Mouse (Mus musculus) heart, embryonic 11.5 days (tissue): ENCODE measurements around the gene Wdr74. TPM values are rescaled to one million over a fixed set of nuclear protein-coding genes. Genes with fewer than 3 reads are reported as not detected.
"Not testable (repeated sequence)": the region's sequence is repeated elsewhere in the genome, so short reads cannot be mapped to it uniquely, and the experiment has no call there.

Experiments
- ATAC-seq: fragments of 200-750 bp; cut with Nextera tagmentation; replicated peaks from 2 replicates; pipeline ENCODE4 v1.8.0; 2017; ENCODE audit warnings: moderate library complexity; ENCODE audit not compliant: insufficient number of reproducible peaks, low FRiP score, low TSS enrichment
- H3K27ac ChIP-seq: fragments of 300-500 bp; sonication (generic); 2 replicates; pipeline ENCODE4 v1.5.1; 2014; ENCODE audit warnings: mild to moderate bottlenecking, low read depth, low read length
- H3K27me3 ChIP-seq: fragments of 300-500 bp; sonication (generic); 2 replicates; pipeline ENCODE4 v1.6.1; 2014; ENCODE audit warnings: mild to moderate bottlenecking, low read length, mixed read lengths; ENCODE audit not compliant: control insufficient read depth, insufficient read depth
- H3K36me3 ChIP-seq: fragments of 300-500 bp; sonication (generic); 2 replicates; pipeline ENCODE4 v1.6.1; 2014; ENCODE audit warnings: mild to moderate bottlenecking, low read length, moderate library complexity, mixed read lengths; ENCODE audit not compliant: control insufficient read depth, insufficient read depth
- H3K4me1 ChIP-seq: fragments of 300-500 bp; sonication (generic); 2 replicates; pipeline ENCODE4 v1.6.1; 2014; ENCODE audit warnings: low read length; ENCODE audit not compliant: control insufficient read depth, insufficient read depth
- H3K4me2 ChIP-seq: fragments of 300-500 bp; sonication (generic); 2 replicates; pipeline ENCODE4 v1.6.1; 2014; ENCODE audit warnings: mild to moderate bottlenecking, moderate library complexity
- H3K4me3 ChIP-seq: fragments of 300-500 bp; sonication (generic); 2 replicates; pipeline ENCODE4 v1.5.1; 2014; ENCODE audit warnings: low read depth, low read length
- H3K9ac ChIP-seq: fragments of 300-500 bp; sonication (generic); 2 replicates; pipeline ENCODE4 v1.6.1; 2014; ENCODE audit warnings: mild to moderate bottlenecking, low read depth, low read length, moderate library complexity
- H3K9me3 ChIP-seq: fragments of 300-500 bp; sonication (generic); replicated peaks from 2 replicates; pipeline ENCODE4 v1.6.1; 2016; ENCODE audit warnings: low read length; ENCODE audit not compliant: control insufficient read depth
- WGBS: fragments of 180-500 bp; shearing (Covaris S2); extraction: QIAGEN DNeasy Blood & Tissue Kit; methylation state at CpG from one replicate; pipeline ENCODE4 v1.1.7; 2014; ENCODE audit not compliant: insufficient replicate concordance; 5-methylcytosine and 5-hydroxymethylcytosine counted together
- polyA plus RNA-seq: library from polyadenylated mRNA; unstranded; fragments of >200 nt; fragmentation: Nextera tagmentation; extraction: Ambion mirVana; gene quantifications from 2 replicates; pipeline ENCODE4 v1.2.1, GENCODE M21; 2014

Wdr74 gene
- polyA plus RNA-seq, 1 experiment from 2014 or later: 58.8 TPM

- peaks cover 20% of the 10 kb centered on the region for H3K36me3 ChIP-seq
- not testable (repeated sequence) for H3K9ac ChIP-seq, H3K4me3 ChIP-seq, H3K4me1 ChIP-seq, ATAC-seq, H3K9me3 ChIP-seq, H3K27ac ChIP-seq, H3K4me2 ChIP-seq, H3K27me3 ChIP-seq
- 43% methylated on average over 3 of the region's 3 CpGs for WGBS
These were observed 7.1 kb upstream of the Wdr74 start for GRCm38 (mm10) chr19:8728335-8729099.

DNA sequence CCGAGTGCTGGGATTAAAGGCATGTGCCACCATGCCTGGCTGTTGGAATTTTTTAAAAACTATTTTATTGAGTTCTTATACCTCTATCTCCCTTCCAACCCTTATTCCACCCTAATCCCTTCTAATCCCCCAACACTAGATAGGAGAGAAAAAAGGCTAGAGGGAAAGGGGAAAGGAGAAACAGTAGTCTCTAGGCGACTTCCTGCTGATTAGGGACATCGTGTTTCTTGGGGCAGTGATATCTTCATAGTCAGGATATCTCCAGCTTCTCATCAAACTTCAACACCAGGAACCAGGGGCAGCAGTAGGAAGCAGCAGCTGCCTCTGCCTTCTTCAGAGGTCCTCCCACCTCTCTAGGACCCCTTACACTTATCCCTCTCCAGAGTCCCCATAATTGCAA is 1.3 kb upstream of the Wdr74 start:
- Histone ChIP-seq H3K4me1 (no peaks in the 10 kb centered on the region), H3K9ac (no peak overlapping the region), H3K27me3 (no peaks in the 10 kb centered on the region), H3K9me3 (no peaks in the 10 kb centered on the region), H3K27ac (no peak overlapping the region), H3K36me3 (peaks cover 11% of the 10 kb centered on the region), H3K4me2 (no peak overlapping the region), H3K4me3 (no peak overlapping the region)
- WGBS: 56% methylated on average over 3 of the region's 3 CpGs
- no peak for ATAC-seq

GRCm38 (mm10) chr19:8736160-8736467 is 487 bp downstream of the Wdr74 start:
- peak overlapping the region; percentile 70 for H3K9ac ChIP-seq
- peak overlapping the region; percentile 76 for H3K4me2 ChIP-seq
- no peak overlapping the region for H3K27ac ChIP-seq
- 0 out of 2 replicates have a peak, but pooled peaks cover 4% of the 10 kb centered on the region for H3K4me1 ChIP-seq
- H3K36me3 ChIP-seq: peaks cover 19% of the 10 kb centered on the region
- H3K4me3 ChIP-seq: peak overlapping the region; percentile 79
- ATAC-seq: peak; percentile 29; the same call in 1 of the 2 replicates
- no peaks in the 10 kb centered on the region for H3K27me3 ChIP-seq
- H3K9me3 ChIP-seq: no peaks in the 10 kb centered on the region
- WGBS: 2% methylated on average over 11 of the region's 11 CpGs

DNA sequence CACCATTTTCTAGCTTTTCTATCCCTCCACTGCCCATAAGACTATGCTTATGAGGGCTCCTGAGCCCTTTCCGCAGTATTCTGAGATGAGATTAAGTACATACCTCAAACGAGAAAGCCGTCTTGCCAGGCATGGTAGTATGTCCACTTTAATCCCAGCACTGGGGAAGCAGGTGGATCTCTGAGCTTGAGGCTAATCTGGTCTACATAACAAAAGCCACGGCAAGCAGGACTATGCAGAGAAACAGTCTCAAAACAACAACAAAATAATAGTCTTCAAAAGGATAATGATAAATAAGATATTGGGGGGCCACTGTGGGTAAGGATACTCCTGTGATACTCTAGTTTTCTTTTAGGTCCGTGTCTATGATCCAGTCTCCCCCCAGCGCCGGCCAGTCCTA is 3.3 kb downstream of the Wdr74 start:
- H3K4me3 ChIP-seq: no peak overlapping the region
- H3K4me1 ChIP-seq: peaks cover 12% of the 10 kb centered on the region
- WGBS: 87% methylated on average over 7 of the region's 7 CpGs
- H3K9me3 ChIP-seq: no peaks in the 10 kb centered on the region
- H3K9ac ChIP-seq: no peak overlapping the region
- H3K27ac ChIP-seq: no peak overlapping the region
- peaks cover 27% of the 10 kb centered on the region for H3K36me3 ChIP-seq
- H3K27me3 ChIP-seq: no peaks in the 10 kb centered on the region
- ATAC-seq: no peak
- H3K4me2 ChIP-seq: no peak overlapping the region

DNA sequence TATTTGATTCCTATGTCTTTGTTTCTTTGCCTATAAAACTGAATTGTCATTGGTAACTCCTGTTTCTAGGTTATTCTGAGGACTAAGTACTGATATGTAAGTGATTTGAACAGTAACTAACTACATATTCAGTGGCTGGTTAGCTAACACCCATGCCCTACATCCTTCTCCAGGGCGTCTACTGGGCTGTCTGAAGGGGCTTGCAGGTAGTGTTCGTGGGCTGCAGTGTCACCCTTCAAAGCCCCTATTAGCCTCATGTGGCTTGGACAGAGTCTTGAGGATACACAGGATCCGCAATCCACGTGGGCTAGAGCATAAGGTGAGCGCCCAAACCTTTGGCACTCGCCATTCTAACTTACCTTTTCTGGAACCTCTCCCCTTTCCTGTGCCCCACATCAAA is 4.0 kb downstream of the Wdr74 start:
- ATAC-seq: no peak
- whole genome bisulfite sequencing: 89% methylated on average over 6 of the region's 6 CpGs

GRCm38 (mm10) chr19:8740603-8741002 is 5.0 kb downstream of the Wdr74 start, which contains the start of gene 1700092M07Rik:
TSS of gene 1700092M07Rik (plus strand) at chr19:8740718.
- peak within 1 kb of the TSS; percentile 88 for H3K4me2 ChIP-seq
- H3K27ac ChIP-seq: peak within 1 kb of the TSS; percentile 97
- no peaks in the 10 kb centered on the region for H3K9me3 ChIP-seq
- H3K4me3 ChIP-seq: peak within 1 kb of the TSS; percentile 98
- peaks cover 34% of the 10 kb centered on the region for H3K36me3 ChIP-seq
- ATAC-seq: no peak
- no peaks in the 10 kb centered on the region for H3K27me3 ChIP-seq
- H3K4me1 ChIP-seq: peaks cover 12% of the 10 kb centered on the region
- 70% methylated on average over 14 of the region's 14 CpGs for WGBS
- H3K9ac ChIP-seq: peak within 1 kb of the TSS; percentile 91

More for the DNA sequence above, 4.0 kb downstream of the Wdr74 start:
- peaks cover 12% of the 10 kb centered on the region for H3K4me1 ChIP-seq
- H3K4me2 ChIP-seq: no peak overlapping the region
- H3K27me3 ChIP-seq: no peaks in the 10 kb centered on the region
- H3K9ac ChIP-seq: no peak overlapping the region
- H3K9me3 ChIP-seq: no peaks in the 10 kb centered on the region
- no peak overlapping the region for H3K27ac ChIP-seq
- H3K4me3 ChIP-seq: no peak overlapping the region
- H3K36me3 ChIP-seq: peaks cover 28% of the 10 kb centered on the region

GRCm38 (mm10) chr19:8741243-8741869 is 5.7 kb downstream of the Wdr74 start, which contains the start of gene Stx5a:
TSS of gene Stx5a (plus strand) at chr19:8741413.
- Histone ChIP-seq H3K36me3 (peaks cover 38% of the 10 kb centered on the region), H3K4me2 (peak within 1 kb of the TSS; percentile 88), H3K4me3 (peak within 1 kb of the TSS; percentile 98), H3K27me3 (no peaks in the 10 kb centered on the region), H3K27ac (peak within 1 kb of the TSS; percentile 97), H3K4me1 (peaks cover 12% of the 10 kb centered on the region), H3K9ac (peak within 1 kb of the TSS; percentile 91), H3K9me3 (no peaks in the 10 kb centered on the region)
- under 1% methylated on average over 36 of the region's 36 CpGs for WGBS
- peak; percentile 98 for ATAC-seq

DNA sequence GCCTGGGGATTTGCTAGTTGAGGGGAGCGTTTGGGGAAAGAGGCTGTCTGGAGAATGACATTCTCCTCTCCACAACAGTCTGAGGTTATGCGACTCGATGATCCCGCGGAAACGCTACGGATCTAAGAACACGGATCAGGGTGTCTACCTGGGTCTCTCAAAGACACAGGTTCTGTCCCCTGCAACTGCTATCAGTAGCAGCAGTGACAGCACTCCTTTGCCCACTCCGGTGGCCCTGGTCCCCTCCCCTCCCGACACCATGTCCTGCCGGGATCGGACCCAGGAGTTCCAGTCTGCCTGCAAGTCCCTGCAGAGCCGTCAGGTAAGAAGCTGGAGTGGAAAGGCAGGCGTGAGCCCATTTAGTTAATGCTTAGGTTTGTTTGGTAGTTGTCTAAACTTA is 6.5 kb downstream of the Wdr74 start:
- H3K36me3 ChIP-seq: peaks cover 40% of the 10 kb centered on the region

More for the DNA sequence above, 6.5 kb downstream of the Wdr74 start:
- peak overlapping the region; percentile 88 for H3K4me2 ChIP-seq
- H3K9ac ChIP-seq: peak overlapping the region; percentile 91
- ATAC-seq: no peak
- WGBS: 12% methylated on average over 14 of the region's 14 CpGs
- peak overlapping the region; percentile 97; the same call in 1 of the 2 replicates for H3K27ac ChIP-seq
- H3K4me3 ChIP-seq: peak overlapping the region; percentile 98
- no peaks in the 10 kb centered on the region for H3K9me3 ChIP-seq
- H3K4me1 ChIP-seq: peaks cover 12% of the 10 kb centered on the region
- no peaks in the 10 kb centered on the region for H3K27me3 ChIP-seq
